Mouse (Mus musculus) forebrain, embryonic 13.5 days (tissue): ENCODE data around the gene Rasgrp2. TPM values are rescaled to one million over a fixed set of nuclear protein-coding genes. Genes with fewer than 3 reads are reported as not detected.
A peak's percentile ranks its signal among the peaks of the same experiment; 100 is the strongest.

Experiments used
- ATAC-seq: fragments of 200-750 bp; cut with Nextera tagmentation; 2 replicates; pipeline ENCODE4 v1.8.0; 2017
- H3K27ac ChIP-seq: fragments of 300-500 bp; sonication (generic); 2 replicates; pipeline ENCODE4 v1.5.1; 2015; ENCODE audit warnings: inconsistent platforms, mild to moderate bottlenecking, moderate library complexity
- H3K27me3 ChIP-seq: fragments of 300-500 bp; sonication (generic); 2 replicates; pipeline ENCODE4 v1.6.1; 2015; ENCODE audit warnings: mild to moderate bottlenecking, inconsistent platforms
- H3K36me3 ChIP-seq: fragments of 300-500 bp; sonication (generic); 2 replicates; pipeline ENCODE4 v1.6.1; 2015; ENCODE audit warnings: mild to moderate bottlenecking, inconsistent platforms; ENCODE audit not compliant: poor library complexity, severe bottlenecking
- H3K4me1 ChIP-seq: fragments of 300-500 bp; sonication (generic); 2 replicates; pipeline ENCODE4 v1.6.1; 2015; ENCODE audit warnings: inconsistent platforms
- H3K4me2 ChIP-seq: fragments of 300-500 bp; sonication (generic); 2 replicates; pipeline ENCODE4 v1.6.1; 2015; ENCODE audit warnings: inconsistent platforms, mild to moderate bottlenecking, moderate library complexity
- H3K4me3 ChIP-seq: fragments of 300-500 bp; sonication (generic); 2 replicates; pipeline ENCODE4 v1.5.1; 2015; ENCODE audit warnings: mild to moderate bottlenecking, inconsistent platforms
- H3K9ac ChIP-seq: fragments of 300-500 bp; sonication (generic); 2 replicates; pipeline ENCODE4 v1.6.1; 2015; ENCODE audit warnings: mild to moderate bottlenecking, inconsistent platforms
- H3K9me3 ChIP-seq: fragments of 300-500 bp; sonication (generic); replicated peaks from 2 replicates; pipeline ENCODE4 v1.6.1; 2016; ENCODE audit warnings: inconsistent platforms
- WGBS: fragments of 180-500 bp; shearing (Covaris S2); methylation state at CpG from one replicate; pipeline ENCODE4 v1.1.7; 2015; 5-methylcytosine and 5-hydroxymethylcytosine counted together
- polyA plus RNA-seq: library from polyadenylated mRNA; unstranded; fragments of >200 nt; fragmentation: Nextera tagmentation; extraction: Ambion mirVana; gene quantifications from 2 replicates; pipeline ENCODE4 v1.2.1, GENCODE M21; 2015

Rasgrp2 gene
- 21.1 and 25.1 TPM in 2 replicates for polyA plus RNA-seq

DNA sequence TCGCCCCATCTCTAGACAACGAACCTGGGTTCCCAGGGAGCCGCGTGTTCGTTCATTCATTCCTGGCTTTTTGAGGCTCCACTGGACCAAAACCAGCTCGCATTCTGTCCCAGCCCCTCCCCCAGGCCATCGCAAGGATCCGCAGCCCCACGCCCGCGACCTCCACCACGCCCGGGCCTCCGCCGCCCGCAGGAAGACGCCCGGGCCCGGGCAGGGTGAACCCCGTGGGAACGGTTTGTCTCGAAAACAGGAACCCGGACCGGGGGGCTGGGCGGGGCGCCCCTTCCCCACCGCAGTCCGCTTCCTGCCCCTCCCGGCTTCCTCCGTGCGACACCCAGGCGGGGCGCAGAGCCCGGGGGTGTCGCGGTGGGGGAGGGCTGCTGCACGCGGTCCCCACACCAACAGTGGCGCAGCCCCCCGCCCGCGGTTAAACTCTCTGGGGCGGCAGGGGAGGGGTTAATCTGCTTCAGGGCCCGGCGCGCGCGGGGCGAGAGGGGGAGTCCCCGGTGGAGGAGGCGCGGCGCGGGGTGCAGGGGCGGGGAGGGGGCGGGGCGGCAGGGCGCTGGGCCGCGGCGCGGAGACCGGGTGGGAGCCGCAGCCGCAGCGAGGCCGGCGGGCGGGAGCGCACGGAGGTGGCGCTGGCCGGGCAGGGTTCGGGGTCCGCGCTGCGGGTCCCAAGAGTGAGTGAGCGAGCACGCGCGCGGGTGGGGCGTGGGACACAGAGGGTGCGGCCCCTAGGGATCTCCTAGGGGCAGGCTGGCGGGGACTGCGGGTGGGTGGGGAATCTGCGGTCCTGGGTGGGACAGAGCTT, at the start of gene Rasgrp2:
Gene Rasgrp2 (plus strand): TSS at position 56 of the 811 bp plus-strand sequence.
- Histone ChIP-seq H3K36me3 (no peaks in the 10 kb centered on the region), H3K27me3 (peaks cover 32% of the 10 kb centered on the region), H3K4me3 (peak within 1 kb of the TSS; percentile 63), H3K4me1 (peaks cover 37% of the 10 kb centered on the region), H3K9me3 (no peaks in the 10 kb centered on the region), H3K4me2 (peak within 1 kb of the TSS; percentile 99), H3K27ac (peak within 1 kb of the TSS; percentile 48), H3K9ac (peak within 1 kb of the TSS; percentile 77)
- WGBS, result under 1% methylated on average over 69 of the region's 87 CpGs
- peak; percentile 38 for ATAC-seq

DNA sequence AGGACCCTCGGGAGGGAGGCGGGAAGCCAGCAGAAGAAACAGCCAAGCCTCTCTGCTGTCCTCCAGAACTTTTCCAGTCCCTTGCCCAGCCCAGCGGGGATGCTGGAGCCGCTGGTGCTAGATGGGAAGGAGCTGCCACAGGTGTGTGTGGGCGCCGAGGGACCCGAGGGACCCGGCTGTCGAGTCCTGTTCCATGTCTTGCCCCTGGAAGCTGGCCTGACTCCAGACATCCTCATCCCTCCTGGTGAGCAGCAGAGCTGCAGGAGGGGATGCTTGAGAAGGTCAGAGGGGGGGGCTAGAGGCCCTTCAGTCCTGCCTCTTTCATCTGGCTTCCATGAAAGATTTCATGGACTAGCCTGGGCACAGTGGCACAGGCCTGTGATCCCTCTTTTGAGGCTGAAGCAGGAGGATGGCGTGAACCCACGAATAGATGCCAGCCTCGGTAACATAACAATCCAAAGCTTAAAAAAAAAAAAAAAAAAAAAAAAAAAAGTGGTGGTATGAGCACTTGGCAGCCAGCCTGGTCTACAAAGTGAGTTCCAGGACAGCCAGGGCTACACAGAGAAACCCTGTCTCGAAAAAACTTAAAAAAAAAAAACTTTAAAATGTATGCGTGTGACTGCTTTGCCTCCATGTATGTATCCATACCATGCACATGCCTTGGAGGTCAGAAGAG, 47.6 kb upstream of the Rasgrp2 start:
- WGBS, result 71% methylated on average over 14 of the region's 14 CpGs
- Histone ChIP-seq H3K27me3 (no peaks in the 10 kb centered on the region), H3K4me2 (no peak overlapping the region), H3K4me3 (no peak overlapping the region), H3K4me1 (no peaks in the 10 kb centered on the region; the same call in 1 of the 2 replicates), H3K9ac (no peak overlapping the region), H3K9me3 (no peaks in the 10 kb centered on the region), H3K27ac (no peak overlapping the region), H3K36me3 (peaks cover 52% of the 10 kb centered on the region)
- ATAC-seq, result no peak

DNA sequence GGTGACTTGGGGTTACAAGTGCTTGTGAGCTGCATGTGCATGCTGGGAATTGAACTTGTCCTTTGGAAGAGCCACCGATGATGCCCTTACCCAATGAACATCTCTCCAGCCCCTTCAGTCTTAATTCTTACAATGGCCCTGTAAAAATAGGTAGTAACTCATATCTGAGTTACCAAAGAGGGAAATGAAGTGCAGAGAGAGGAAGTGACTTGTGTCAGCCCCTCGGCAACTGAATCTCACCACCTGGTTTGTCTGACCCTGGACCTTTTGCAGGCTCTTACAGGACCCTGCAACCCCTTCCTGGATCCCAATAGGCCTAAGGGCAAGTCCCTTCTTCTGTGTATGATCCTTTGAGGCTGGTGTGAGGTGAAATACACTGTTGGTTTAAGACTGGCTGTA, 47.0 kb upstream of the Rasgrp2 start:
- Histone ChIP-seq H3K4me2 (no peak overlapping the region), H3K9me3 (no peaks in the 10 kb centered on the region), H3K4me3 (no peak overlapping the region), H3K36me3 (peaks cover 47% of the 10 kb centered on the region), H3K27ac (no peak overlapping the region), H3K4me1 (no peaks in the 10 kb centered on the region; the same call in 1 of the 2 replicates), H3K9ac (no peak overlapping the region), H3K27me3 (no peaks in the 10 kb centered on the region)
- WGBS, result 91% methylated on average over 2 of the region's 2 CpGs
- ATAC-seq, result no peak

DNA sequence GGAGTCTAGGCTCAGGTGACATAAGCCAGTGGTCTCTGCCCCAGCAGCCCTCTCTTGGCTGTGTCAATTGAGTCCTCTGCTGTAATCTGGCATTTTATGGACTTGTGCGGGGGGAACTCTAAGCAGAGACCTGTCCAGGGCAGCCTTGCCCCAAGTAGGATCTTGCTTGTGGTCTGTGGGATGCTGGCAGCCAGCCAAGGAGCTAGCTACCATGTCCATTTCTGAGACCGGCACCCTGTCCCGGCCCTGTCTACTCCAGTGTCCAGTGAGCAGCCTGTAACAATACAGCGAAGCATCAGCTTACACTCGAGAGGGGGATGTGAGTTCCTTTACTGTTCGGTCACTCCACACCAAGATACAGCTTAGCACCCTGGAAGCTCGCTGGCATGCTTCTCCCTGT, 45.1 kb upstream of the Rasgrp2 start:
- 88% methylated on average over 7 of the region's 7 CpGs for WGBS
- Histone ChIP-seq H3K4me3 (no peak overlapping the region), H3K9ac (no peak overlapping the region), H3K36me3 (peaks cover 30% of the 10 kb centered on the region), H3K4me2 (no peak overlapping the region), H3K27ac (no peak overlapping the region), H3K4me1 (no peaks in the 10 kb centered on the region; the same call in 1 of the 2 replicates), H3K27me3 (no peaks in the 10 kb centered on the region), H3K9me3 (no peaks in the 10 kb centered on the region)
- no peak for ATAC-seq

DNA sequence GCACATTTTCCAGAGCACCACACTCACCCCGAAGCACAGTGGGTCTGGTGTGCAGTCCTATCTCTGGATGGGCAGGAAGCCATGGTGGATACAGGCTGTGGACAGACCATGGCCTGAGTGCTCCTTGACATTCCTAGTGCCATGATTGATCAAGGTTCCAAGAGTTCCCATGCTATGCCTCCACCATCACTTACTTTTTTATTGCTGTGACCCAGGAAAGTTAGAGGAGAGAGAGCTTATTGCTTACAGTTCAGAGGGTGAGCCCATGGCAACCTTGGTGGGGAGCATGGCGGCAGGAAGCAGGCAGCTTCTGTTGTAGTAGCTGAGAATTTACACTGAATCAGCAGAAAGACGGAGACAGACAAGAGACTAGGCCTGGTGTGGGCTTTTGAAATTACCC, 37.8 kb upstream of the Rasgrp2 start:
- Histone ChIP-seq H3K4me3 (no peak overlapping the region), H3K36me3 (peaks cover 17% of the 10 kb centered on the region), H3K9ac (no peak overlapping the region), H3K27me3 (no peaks in the 10 kb centered on the region), H3K27ac (no peak overlapping the region), H3K4me1 (peaks cover 25% of the 10 kb centered on the region), H3K4me2 (no peak overlapping the region), H3K9me3 (no peaks in the 10 kb centered on the region)
- ATAC-seq, result no peak
- WGBS, result 95% methylated on average over 3 of the region's 3 CpGs

DNA sequence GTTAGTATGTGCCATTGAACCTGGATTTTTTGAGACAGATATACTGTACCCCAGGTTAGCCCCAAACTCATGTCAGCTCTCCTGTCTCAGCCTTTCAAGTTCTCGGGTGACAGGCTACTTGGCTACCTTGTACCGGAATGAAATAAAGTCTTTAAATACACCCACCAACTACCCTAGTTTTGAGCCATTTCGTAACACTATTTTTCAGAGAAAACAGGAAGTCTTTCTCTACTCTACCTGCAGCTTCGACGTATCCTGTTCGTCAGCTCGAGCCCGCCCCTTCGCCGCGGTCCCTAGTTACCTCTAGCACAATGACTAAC, 36.1 kb upstream of the Rasgrp2 start:
- H3K27me3 ChIP-seq, result no peaks in the 10 kb centered on the region
- ATAC-seq, result no peak
- H3K36me3 ChIP-seq, result peaks cover 34% of the 10 kb centered on the region
- H3K4me3 ChIP-seq, result peak overlapping the region; percentile 98
- H3K9ac ChIP-seq, result peak overlapping the region; percentile 99
- H3K4me1 ChIP-seq, result peaks cover 38% of the 10 kb centered on the region
- no peaks in the 10 kb centered on the region for H3K9me3 ChIP-seq
- WGBS, result under 1% methylated on average over 11 of the region's 11 CpGs
- peak overlapping the region; percentile 99 for H3K27ac ChIP-seq
- peak overlapping the region; percentile 93 for H3K4me2 ChIP-seq

DNA sequence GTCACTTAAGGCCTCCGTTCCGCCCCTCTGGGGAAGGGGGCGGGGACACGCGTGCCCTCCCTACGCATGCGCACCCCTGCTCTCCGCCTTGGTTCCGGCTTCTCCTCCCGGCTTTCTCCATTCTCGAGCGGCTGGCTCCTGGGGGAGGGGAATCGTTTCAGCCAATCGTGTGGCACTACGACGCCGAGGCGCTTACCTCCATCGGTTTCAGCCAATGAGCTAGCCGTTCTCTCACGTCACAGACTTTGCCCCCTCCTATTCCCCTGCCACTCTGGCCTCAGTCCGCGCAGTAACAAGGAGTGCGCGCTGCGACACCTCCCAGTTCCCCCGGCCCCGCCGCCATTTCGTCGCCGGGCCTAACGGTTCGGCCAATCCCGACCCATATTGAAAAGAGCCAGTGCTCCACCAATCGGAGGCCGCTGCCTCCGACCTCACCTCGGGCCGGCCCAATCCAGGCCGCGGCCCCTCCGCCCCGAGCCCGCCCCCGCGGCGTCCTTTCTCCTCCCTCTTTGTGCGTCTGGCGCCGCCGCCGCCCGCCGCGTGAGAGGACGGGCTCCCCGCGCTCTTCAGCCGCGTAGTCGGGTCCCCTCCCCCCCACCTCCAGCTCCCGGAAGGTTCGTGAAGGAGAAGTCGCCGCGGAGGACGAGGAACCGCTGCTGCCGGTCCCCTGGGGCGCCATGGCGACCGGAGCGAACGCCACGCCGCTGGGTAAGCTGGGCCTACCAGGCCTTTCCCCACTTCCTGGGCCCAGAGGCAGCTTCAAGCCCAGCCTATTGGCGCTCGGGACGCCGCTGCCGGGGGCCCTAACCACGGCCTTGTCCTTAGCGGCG, 35.5 kb upstream of the Rasgrp2 start, which contains the start of gene Sf1:
Gene Sf1 (plus strand): TSS at position 280 of the 830 bp plus-strand sequence.
- no peaks in the 10 kb centered on the region for H3K9me3 ChIP-seq
- H3K4me1 ChIP-seq, result peaks cover 38% of the 10 kb centered on the region
- H3K4me3 ChIP-seq, result peak within 1 kb of the TSS; percentile 98
- peak within 1 kb of the TSS; percentile 93 for H3K4me2 ChIP-seq
- H3K9ac ChIP-seq, result peak within 1 kb of the TSS; percentile 99
- H3K36me3 ChIP-seq, result peaks cover 40% of the 10 kb centered on the region
- peak; percentile 98 for ATAC-seq
- no peaks in the 10 kb centered on the region for H3K27me3 ChIP-seq
- H3K27ac ChIP-seq, result peak within 1 kb of the TSS; percentile 99
- under 1% methylated on average over 65 of the region's 85 CpGs for WGBS

DNA sequence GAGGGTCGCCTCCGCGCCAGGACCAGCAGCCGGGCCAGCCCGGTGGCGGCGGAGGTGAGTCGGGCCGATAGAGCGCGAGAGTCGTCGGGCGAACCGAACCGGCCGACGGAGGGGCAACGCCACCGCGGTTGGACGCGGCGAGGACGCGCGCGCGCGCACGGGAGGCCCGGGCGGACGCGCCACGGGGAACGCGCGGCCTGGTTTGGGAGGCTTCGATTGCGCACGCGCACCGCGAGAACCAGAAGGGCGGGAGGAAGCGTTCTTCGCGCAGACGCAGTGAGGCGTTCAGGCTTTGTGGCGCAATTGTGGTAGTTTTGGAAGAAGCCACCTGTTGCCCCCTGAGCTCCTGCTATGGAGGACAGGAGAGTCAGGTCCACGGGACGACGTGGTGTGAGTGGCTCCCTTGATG, 34.8 kb upstream of the Rasgrp2 start:
- under 1% methylated on average over 55 of the region's 55 CpGs for WGBS

DNA sequence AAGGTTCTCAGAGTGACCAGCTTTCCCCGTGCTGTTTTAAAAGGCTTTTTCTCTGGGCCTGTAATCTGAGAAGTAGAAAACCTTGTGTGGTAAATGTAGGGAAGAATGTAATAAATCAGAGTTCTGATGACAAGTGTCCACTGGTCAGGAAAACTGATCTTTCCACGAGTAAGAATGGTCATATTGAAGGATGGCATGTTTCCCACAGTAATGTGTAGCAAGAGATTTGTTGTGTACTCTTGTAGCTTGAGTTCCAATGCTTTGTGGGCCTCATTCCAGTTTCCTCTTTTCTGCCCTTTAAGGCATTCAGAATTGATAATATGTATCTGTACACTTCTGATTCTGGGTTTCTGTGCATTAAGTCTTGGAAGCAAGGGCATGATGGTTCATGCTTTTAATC, 34.3 kb upstream of the Rasgrp2 start:
- H3K27ac ChIP-seq, result no peak overlapping the region
- no peak for ATAC-seq

More for the DNA sequence above, 34.8 kb upstream of the Rasgrp2 start:
- Histone ChIP-seq H3K9ac (peak overlapping the region; percentile 99), H3K4me2 (peak overlapping the region; percentile 93), H3K4me1 (peaks cover 38% of the 10 kb centered on the region), H3K4me3 (peak overlapping the region; percentile 98), H3K27ac (peak overlapping the region; percentile 99), H3K27me3 (no peaks in the 10 kb centered on the region), H3K36me3 (peaks cover 45% of the 10 kb centered on the region), H3K9me3 (no peaks in the 10 kb centered on the region)
- no peak for ATAC-seq

DNA sequence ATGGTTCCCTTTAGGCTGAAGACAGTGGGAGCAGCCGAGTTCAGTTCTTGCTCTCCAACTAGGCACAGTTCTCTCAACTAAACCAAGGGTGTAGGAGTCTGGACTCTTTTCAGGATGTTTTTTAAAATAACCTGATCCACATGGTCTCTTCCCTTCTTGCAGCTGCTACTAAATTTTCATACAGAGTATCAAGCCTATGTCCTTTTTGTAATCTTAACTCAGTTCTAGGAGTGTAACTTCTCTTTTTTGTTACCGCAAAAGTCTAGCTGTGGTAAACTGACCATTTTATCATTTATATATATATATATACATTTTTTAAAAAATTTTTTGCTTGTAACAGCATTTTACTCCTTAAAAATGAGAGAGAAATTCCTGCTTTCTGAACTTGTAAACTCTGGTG, 29.0 kb upstream of the Rasgrp2 start:
- Histone ChIP-seq H3K9ac (no peak overlapping the region), H3K4me2 (no peak overlapping the region), H3K27me3 (no peaks in the 10 kb centered on the region), H3K4me3 (no peak overlapping the region), H3K9me3 (no peaks in the 10 kb centered on the region), H3K36me3 (peaks cover 97% of the 10 kb centered on the region), H3K4me1 (peaks cover 24% of the 10 kb centered on the region), H3K27ac (no peak overlapping the region)
- 96% methylated on average over 2 of the region's 2 CpGs for WGBS
- no peak for ATAC-seq

More for the DNA sequence above, 34.3 kb upstream of the Rasgrp2 start:
- WGBS, result 3% methylated on average over 2 of the region's 2 CpGs
- Histone ChIP-seq H3K9me3 (no peaks in the 10 kb centered on the region), H3K36me3 (peaks cover 51% of the 10 kb centered on the region), H3K4me3 (peak overlapping the region; percentile 98), H3K4me1 (peaks cover 38% of the 10 kb centered on the region), H3K27me3 (no peaks in the 10 kb centered on the region), H3K9ac (peak overlapping the region; percentile 99), H3K4me2 (peak overlapping the region; percentile 93)

DNA sequence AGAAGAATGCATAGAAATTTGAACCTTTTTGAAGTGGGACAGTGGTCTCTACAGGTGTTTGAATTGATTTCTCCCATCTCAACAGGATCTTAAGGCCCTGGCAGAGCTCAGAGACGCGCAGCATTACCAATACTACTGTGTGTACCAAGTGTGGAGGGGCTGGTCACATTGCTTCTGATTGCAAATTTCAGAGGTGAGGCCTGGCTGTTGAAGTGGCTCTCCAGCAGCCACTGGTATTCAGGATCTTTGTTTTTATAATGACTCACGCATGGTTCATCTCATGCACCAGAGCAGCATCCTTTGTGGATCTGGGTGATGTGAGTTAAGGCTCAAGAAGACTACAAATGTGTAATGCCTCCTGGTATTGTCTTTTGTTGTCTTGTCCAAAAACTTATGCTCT, 26.7 kb upstream of the Rasgrp2 start:
- no peak overlapping the region for H3K4me2 ChIP-seq
- no peaks in the 10 kb centered on the region for H3K9me3 ChIP-seq
- H3K27ac ChIP-seq, result no peak overlapping the region
- H3K9ac ChIP-seq, result no peak overlapping the region
- H3K36me3 ChIP-seq, result peaks cover 98% of the 10 kb centered on the region
- ATAC-seq, result no peak
- peaks cover 4% of the 10 kb centered on the region for H3K4me1 ChIP-seq
- 94% methylated on average over 3 of the region's 3 CpGs for WGBS
- no peaks in the 10 kb centered on the region for H3K27me3 ChIP-seq
- no peak overlapping the region for H3K4me3 ChIP-seq
